Comparison of ENCODE assay signal across 12 mouse cellular contexts in the genomic region with DNA sequence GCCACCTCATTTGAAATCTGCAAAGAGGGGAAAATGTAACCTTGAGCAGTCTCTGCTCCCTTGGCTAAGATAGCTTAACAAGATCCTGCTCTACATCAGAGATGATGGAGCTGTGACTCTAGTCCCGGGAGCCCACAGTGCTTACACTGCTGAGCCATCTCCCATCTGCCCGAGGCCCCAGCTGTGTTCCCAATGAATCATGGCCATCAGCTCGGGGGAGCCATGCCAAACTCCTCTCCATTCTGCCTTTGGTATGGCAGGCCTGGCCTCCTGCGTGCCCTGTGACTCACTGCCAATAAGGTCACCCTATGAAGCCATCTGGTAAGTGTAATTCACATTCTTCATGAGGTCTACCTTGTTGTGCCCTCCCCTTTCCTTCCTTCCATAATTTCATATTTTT. TPM values are rescaled to one million over a fixed set of nuclear protein-coding genes. Genes with fewer than 3 reads are reported as not detected.
DNase-seq lines count a peak whose midpoint lies in the region; ATAC-seq and TF ChIP-seq lines count a peak whose summit lies in the region.
"Had no signal": no experiment of that assay in that cellular context is flagged by ENCODE, and none has a peak within 500 bp of the region (broad histone marks: within the 10 kb centered on the region; RNA-seq: fewer than 3 reads in every experiment).

No protein-coding gene starts in this region.

- intact Hi-C loops in left cerebral cortex, postnatal 4 days (cut with DNase I): no loop called here
- intact Hi-C loops in left cerebral cortex, postnatal 14 days (cut with DNase I): no loop called here
- intact Hi-C loops in gastrocnemius, adult 2 months (cut with DNase I): no loop called here

- no peak for ATAC-seq in megakaryocyte, adult 5-6 weeks (ENCODE audit: poor library complexity, severe bottlenecking)
- no peak for ATAC-seq in intestine, embryonic 16.5 days
- ATAC-seq: intestine, postnatal 0 days had no signal

- no peaks in the 10 kb centered on the region for H3K27me3 ChIP-seq in intestine, embryonic 16.5 days (replicated peaks; ENCODE audit: control insufficient read depth, insufficient read depth, low read length)
- H3K27me3 ChIP-seq: liver, embryonic 13.5 days had no signal

- no peak for TF ChIP-seq CTCF in gastrocnemius, adult 2 months (IDR thresholded peaks at IDR 0.05)

- no peaks in the 10 kb centered on the region for H3K36me3 ChIP-seq in intestine, embryonic 16.5 days (ENCODE audit: control insufficient read depth, insufficient read depth, low read length)
- H3K36me3 ChIP-seq: heart, embryonic 12.5 days; liver, embryonic 13.5 days had no signal

- H3K4me2 ChIP-seq in intestine, embryonic 16.5 days (ENCODE audit: low read depth, low read length): no peak overlapping the region
- H3K4me2 ChIP-seq: heart, embryonic 12.5 days; liver, embryonic 13.5 days had no signal

- no peak overlapping the region for H3K4me3 ChIP-seq in gastrocnemius, adult 2 months
- H3K4me3 ChIP-seq in intestine, embryonic 16.5 days (ENCODE audit: low read length): no peak overlapping the region
- H3K4me3 ChIP-seq: heart, embryonic 12.5 days; liver, embryonic 13.5 days; megakaryocyte, embryonic 14.5 days had no signal

- peak; percentile 79 for DNase-seq in left cerebral cortex, postnatal 4 days
- DNase-seq in left cerebral cortex, postnatal 14 days (ENCODE audit: low spot score in 2 of 2): no peak
- peak; percentile 42 for DNase-seq in adipocyte (ENCODE audit: low spot score)
- DNase-seq in cerebellum, adult 11 months: peak; percentile 44
- peak; percentile 42 for DNase-seq in gastrocnemius, adult 2 months
- no peak for DNase-seq in kidney, postnatal 10 days
- DNase-seq: liver, embryonic 13.5 days had no signal

- H3K4me1 ChIP-seq in intestine, embryonic 16.5 days (ENCODE audit: control insufficient read depth, insufficient read depth, low read length): no peaks in the 10 kb centered on the region
- H3K4me1 ChIP-seq: liver, embryonic 13.5 days had no signal

- no peaks in the 10 kb centered on the region for H3K9me3 ChIP-seq in intestine, embryonic 16.5 days (ENCODE audit: control insufficient read depth, low read length)
- H3K9me3 ChIP-seq: heart, embryonic 12.5 days; liver, embryonic 13.5 days had no signal

- no peak overlapping the region for H3K27ac ChIP-seq in gastrocnemius, adult 2 months
- no peak overlapping the region for H3K27ac ChIP-seq in intestine, embryonic 16.5 days (ENCODE audit: low read length)
- H3K27ac ChIP-seq: liver, embryonic 13.5 days had no signal

- 75% methylated on average over 4 of the region's 4 CpGs for whole genome bisulfite sequencing in intestine, embryonic 16.5 days

- no peak overlapping the region for H3K9ac ChIP-seq in intestine, embryonic 16.5 days (ENCODE audit: low read depth, low read length)
- H3K9ac ChIP-seq: heart, embryonic 12.5 days; liver, embryonic 13.5 days had no signal

RNA-seq across cellular contexts. Expression of gene Hectd2, which starts 57.4 kb away (rescaled TPM):
- total RNA-seq in left cerebral cortex, postnatal 4 days (2021): 10 to 100 TPM; 26.2 to 27.7 TPM
- 10 to 100 TPM; 28.6 to 32.5 TPM for total RNA-seq in left cerebral cortex, postnatal 14 days (2021)
- 1 to 10 TPM; 5.5 to 6.8 TPM for total RNA-seq in gastrocnemius, adult 2 months (2021)
- 0.87 and 1.0 TPM in 2 replicates for total RNA-seq in megakaryocyte, adult 5-6 weeks (2015)
- 0.61 and 0.70 TPM in 2 replicates for total RNA-seq in megakaryocyte, adult 5-6 weeks (2017)
- 1.3 and 1.4 TPM in 2 replicates for polyA plus RNA-seq in intestine, embryonic 16.5 days (2015; fragmentation: Nextera tagmentation; extraction: Ambion mirVana)

Comparison
In these comparisons a context has a peak if more than half of its experiments do, and no peak if none do; other contexts are left out.
1. DNase-seq: peak in left cerebral cortex, postnatal 4 days (single experiment), adipocyte (single experiment), cerebellum, adult 11 months (single experiment) and gastrocnemius, adult 2 months (single experiment); none in left cerebral cortex, postnatal 14 days (0 of 2) and kidney, postnatal 10 days (single experiment).